Mouse (Mus musculus) hindbrain, embryonic 12.5 days (tissue): Measurements from ENCODE around the gene Npdc1. TPM values are rescaled to one million over a fixed set of nuclear protein-coding genes. Genes with fewer than 3 reads are reported as not detected.
"Not testable (repeated sequence)": the region's sequence is repeated elsewhere in the genome, so short reads cannot be mapped to it uniquely, and the experiment has no call there.

ENCODE experiments used
- ATAC-seq: fragments of 200-750 bp; cut with Nextera tagmentation; 2 replicates; pipeline ENCODE4 v1.8.0; 2017; ENCODE audit warnings: moderate TSS enrichment; ENCODE audit not compliant: low FRiP score
- H3K27ac ChIP-seq: fragments of 300-500 bp; sonication (generic); 2 replicates; pipeline ENCODE4 v1.5.1; 2016; ENCODE audit warnings: mild to moderate bottlenecking
- H3K27me3 ChIP-seq: fragments of 300-500 bp; sonication (generic); 2 replicates; pipeline ENCODE4 v1.6.1; 2016; ENCODE audit warnings: mild to moderate bottlenecking
- H3K36me3 ChIP-seq: fragments of 300-500 bp; sonication (generic); 2 replicates; pipeline ENCODE4 v1.6.1; 2016; ENCODE audit warnings: mild to moderate bottlenecking
- H3K4me1 ChIP-seq: fragments of 300-500 bp; sonication (generic); 2 replicates; pipeline ENCODE4 v1.6.1; 2016
- H3K4me2 ChIP-seq: fragments of 300-500 bp; sonication (generic); replicated peaks from 2 replicates; pipeline ENCODE4 v1.6.1; 2016; ENCODE audit warnings: mild to moderate bottlenecking
- H3K4me3 ChIP-seq: fragments of 300-500 bp; sonication (generic); 2 replicates; pipeline ENCODE4 v1.5.1; 2016; ENCODE audit warnings: mild to moderate bottlenecking
- H3K9ac ChIP-seq: fragments of 300-500 bp; sonication (generic); 2 replicates; pipeline ENCODE4 v1.6.1; 2016; ENCODE audit warnings: mild to moderate bottlenecking, moderate library complexity
- H3K9me3 ChIP-seq: fragments of 300-500 bp; sonication (generic); replicated peaks from 2 replicates; pipeline ENCODE4 v1.6.1; 2016; ENCODE audit warnings: mild to moderate bottlenecking
- WGBS: fragments of 180-500 bp; shearing (Covaris S2); methylation state at CpG from one replicate; pipeline ENCODE4 v1.1.7; 2016; 5-methylcytosine and 5-hydroxymethylcytosine counted together
- polyA plus RNA-seq: library from polyadenylated mRNA; unstranded; fragments of >200 nt; fragmentation: Nextera tagmentation; extraction: Ambion mirVana; gene quantifications from 2 replicates; pipeline ENCODE4 v1.2.1, GENCODE M21; 2016

The Npdc1 gene
- polyA plus RNA-seq, 1 experiment from 2014 or later: 225 TPM

GRCm38 (mm10) chr2:25397010-25397409, 2.1 kb upstream of the Npdc1 start:
- peaks cover 22% of the 10 kb centered on the region for H3K4me1 ChIP-seq
- no peaks in the 10 kb centered on the region for H3K36me3 ChIP-seq
- no peak for ATAC-seq
- H3K9ac ChIP-seq: no peak overlapping the region
- peaks cover 82% of the 10 kb centered on the region for H3K27me3 ChIP-seq
- H3K4me3 ChIP-seq: no peak overlapping the region
- no peak overlapping the region for H3K4me2 ChIP-seq
- WGBS: 73% methylated on average over 1 of the region's 1 CpGs
- H3K27ac ChIP-seq: no peak overlapping the region
- no peaks in the 10 kb centered on the region for H3K9me3 ChIP-seq

- Histone ChIP-seq H3K4me2 (no peak overlapping the region), H3K4me1 (peaks cover 24% of the 10 kb centered on the region), H3K27ac (no peak overlapping the region), H3K9ac (no peak overlapping the region), H3K27me3 (peaks cover 85% of the 10 kb centered on the region), H3K4me3 (no peak overlapping the region), H3K9me3 (no peaks in the 10 kb centered on the region), H3K36me3 (no peaks in the 10 kb centered on the region)
- no peak for ATAC-seq
- WGBS: 91% methylated on average over 7 of the region's 7 CpGs
Observed at GRCm38 (mm10) chr2:25398065-25398464, 1.1 kb upstream of the Npdc1 start.

GRCm38 (mm10) chr2:25400291-25400690, 1.1 kb downstream of the Npdc1 start:
- Histone ChIP-seq H3K4me1 (peaks cover 31% of the 10 kb centered on the region), H3K27ac (no peak overlapping the region), H3K4me2 (peak overlapping the region; percentile 44), H3K9me3 (no peaks in the 10 kb centered on the region), H3K4me3 (peak overlapping the region; percentile 14), H3K27me3 (peaks cover 70% of the 10 kb centered on the region), H3K9ac (no peak overlapping the region), H3K36me3 (no peaks in the 10 kb centered on the region)
- WGBS: 21% methylated on average over 16 of the region's 16 CpGs
- ATAC-seq: no peak

DNA sequence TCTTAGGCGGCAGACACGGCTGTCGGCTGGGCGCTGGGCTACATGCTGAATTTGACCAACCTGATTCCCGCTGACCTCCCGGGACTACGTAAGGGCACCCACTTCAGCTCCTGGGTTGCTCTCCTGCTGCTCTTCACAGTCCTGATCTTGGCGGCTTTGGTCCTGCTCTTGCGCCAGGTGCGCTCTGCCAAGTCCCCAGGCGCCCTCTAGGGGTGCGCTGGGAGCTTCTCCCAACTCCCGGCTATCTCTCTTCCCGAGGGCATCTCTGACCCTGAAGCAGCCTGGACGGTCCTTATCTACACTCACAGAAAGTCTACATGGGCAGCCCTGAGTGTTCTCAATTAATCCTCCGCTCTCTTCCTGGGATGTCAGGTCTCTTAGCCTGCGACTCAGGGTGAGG, 1.6 kb downstream of the Npdc1 start:
- Histone ChIP-seq H3K4me2 (peak overlapping the region; percentile 44), H3K27ac (no peak overlapping the region), H3K9ac (no peak overlapping the region), H3K27me3 (peaks cover 65% of the 10 kb centered on the region), H3K4me3 (peak overlapping the region; percentile 14), H3K4me1 (peaks cover 33% of the 10 kb centered on the region), H3K9me3 (no peaks in the 10 kb centered on the region), H3K36me3 (no peaks in the 10 kb centered on the region)
- WGBS: 2% methylated on average over 17 of the region's 17 CpGs
- no peak for ATAC-seq

DNA sequence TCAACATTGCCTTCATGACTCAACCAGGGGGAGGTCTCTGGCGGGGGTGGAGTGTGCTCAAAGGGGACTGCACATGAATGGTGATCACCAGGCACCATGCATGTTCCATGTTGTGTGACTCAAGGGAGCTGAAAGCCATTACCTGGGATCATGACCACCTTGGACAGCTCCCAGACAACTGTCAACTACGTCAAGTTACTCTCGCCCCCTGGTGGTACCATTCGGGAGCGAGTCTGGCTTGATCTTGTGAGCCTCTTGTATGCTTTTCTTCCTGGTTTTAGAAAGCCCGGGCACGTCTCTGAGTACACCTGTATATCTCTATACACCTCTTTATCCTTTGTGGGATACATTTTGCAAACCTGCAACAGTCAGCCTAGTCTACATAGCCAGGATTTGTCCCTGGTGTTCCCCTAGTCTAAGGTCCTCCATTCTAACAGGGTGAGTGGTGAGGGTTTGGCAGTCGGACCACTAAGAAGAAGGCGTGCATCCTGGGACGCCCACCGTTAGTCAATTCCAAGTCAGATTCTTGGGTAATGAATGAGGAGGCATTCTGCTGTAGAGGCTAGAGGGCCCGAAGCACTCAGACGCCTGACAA, 3.3 kb downstream of the Npdc1 start:
- peaks cover 48% of the 10 kb centered on the region for H3K27me3 ChIP-seq
- peak; percentile 45 for ATAC-seq
- peak overlapping the region; percentile 68 for H3K4me2 ChIP-seq
- peaks cover 31% of the 10 kb centered on the region for H3K4me1 ChIP-seq
- H3K4me3 ChIP-seq: peak overlapping the region; percentile 92
- WGBS: under 1% methylated on average over 13 of the region's 13 CpGs
- peaks cover 7% of the 10 kb centered on the region for H3K36me3 ChIP-seq
- peak overlapping the region; percentile 87 for H3K27ac ChIP-seq
- H3K9ac ChIP-seq: peak overlapping the region; percentile 99
- H3K9me3 ChIP-seq: no peaks in the 10 kb centered on the region

GRCm38 (mm10) chr2:25402972-25403601, 3.9 kb downstream of the Npdc1 start:
- peak overlapping the region; percentile 99 for H3K9ac ChIP-seq
- H3K4me3 ChIP-seq: peak overlapping the region; percentile 92
- H3K27me3 ChIP-seq: peaks cover 42% of the 10 kb centered on the region
- peak overlapping the region; percentile 68 for H3K4me2 ChIP-seq
- H3K4me1 ChIP-seq: peaks cover 31% of the 10 kb centered on the region
- H3K9me3 ChIP-seq: no peaks in the 10 kb centered on the region
- H3K27ac ChIP-seq: peak overlapping the region; percentile 87
- H3K36me3 ChIP-seq: peaks cover 13% of the 10 kb centered on the region
- ATAC-seq: peak; percentile 80
- 1% methylated on average over 54 of the region's 54 CpGs for WGBS

DNA sequence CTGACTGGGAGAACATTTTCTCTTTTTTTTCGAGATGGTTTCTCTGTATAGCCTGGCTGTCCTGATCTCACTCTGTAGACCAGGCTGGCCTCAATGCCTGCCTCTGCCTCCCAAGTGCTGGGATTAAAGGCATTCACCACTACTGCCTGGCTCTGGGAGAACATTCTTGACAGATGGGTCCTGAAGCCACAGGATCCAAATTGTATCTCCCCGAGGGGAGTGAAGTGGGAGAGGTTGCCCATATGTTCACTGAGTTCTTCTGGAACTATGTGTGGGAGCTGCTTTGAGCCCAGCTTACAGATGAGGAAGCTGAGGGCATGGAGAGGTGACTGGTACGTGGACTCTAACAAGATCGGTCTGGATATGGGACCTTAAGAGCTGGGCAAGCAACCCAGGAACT, 4.8 kb downstream of the Npdc1 start:
- peaks cover 33% of the 10 kb centered on the region for H3K27me3 ChIP-seq
- 88% methylated on average over 4 of the region's 4 CpGs for WGBS
- H3K4me1 ChIP-seq: peaks cover 31% of the 10 kb centered on the region
- peak overlapping the region; percentile 99 for H3K9ac ChIP-seq
- H3K4me3 ChIP-seq: peak overlapping the region; percentile 92
- no peak for ATAC-seq
- no peaks in the 10 kb centered on the region for H3K9me3 ChIP-seq
- H3K4me2 ChIP-seq: peak overlapping the region; percentile 68
- H3K27ac ChIP-seq: no peak overlapping the region
- peaks cover 21% of the 10 kb centered on the region for H3K36me3 ChIP-seq

DNA sequence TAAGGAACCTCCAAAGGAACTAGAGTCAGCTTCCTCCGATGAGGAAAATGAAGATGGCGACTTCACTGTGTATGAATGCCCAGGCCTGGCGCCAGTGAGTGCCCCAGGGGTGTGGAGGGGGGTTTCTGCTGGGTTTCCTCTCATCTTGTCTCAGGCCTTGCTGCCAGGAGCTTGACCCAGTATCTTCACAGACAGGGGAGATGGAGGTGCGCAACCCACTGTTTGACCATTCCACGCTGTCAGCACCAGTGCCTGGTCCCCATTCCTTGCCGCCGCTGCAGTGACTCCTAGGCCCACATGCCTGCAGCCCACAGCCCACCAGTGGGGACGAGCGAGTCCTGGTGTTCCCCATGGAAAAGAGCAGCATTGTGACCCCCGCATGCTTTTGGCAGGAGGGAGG, 9.8 kb downstream of the Npdc1 start:
- peaks cover 21% of the 10 kb centered on the region for H3K4me1 ChIP-seq
- no peaks in the 10 kb centered on the region for H3K9me3 ChIP-seq
- no peaks in the 10 kb centered on the region for H3K27me3 ChIP-seq
- peaks cover 34% of the 10 kb centered on the region for H3K36me3 ChIP-seq
- no peak overlapping the region for H3K27ac ChIP-seq
- no peak overlapping the region for H3K9ac ChIP-seq
- WGBS: 85% methylated on average over 10 of the region's 10 CpGs
- no peak for ATAC-seq
- no peak overlapping the region for H3K4me2 ChIP-seq
- no peak overlapping the region for H3K4me3 ChIP-seq

DNA sequence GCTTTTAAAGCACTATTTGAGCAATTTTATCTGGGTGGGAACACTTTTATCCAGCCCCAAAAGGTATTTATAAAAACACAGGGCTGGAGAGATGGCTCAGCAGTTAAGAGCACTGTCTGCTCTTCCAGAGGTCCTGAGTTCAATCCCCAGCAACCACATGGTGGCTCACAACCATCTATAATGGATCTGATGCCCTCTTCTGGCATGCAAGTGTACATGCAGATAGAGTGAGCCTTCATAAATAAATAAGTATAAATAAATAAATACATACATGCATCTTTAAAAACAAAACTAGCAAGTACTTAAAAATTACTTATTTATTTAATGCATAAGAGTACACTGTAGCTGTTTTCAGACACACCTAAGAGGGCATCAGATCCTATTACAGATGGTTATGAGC, 14.3 kb downstream of the Npdc1 start:
- H3K9ac ChIP-seq, H3K4me1 ChIP-seq, H3K27me3 ChIP-seq, ATAC-seq, H3K4me2 ChIP-seq, H3K4me3 ChIP-seq, H3K9me3 ChIP-seq, H3K27ac ChIP-seq: not testable (repeated sequence)
- peaks cover 19% of the 10 kb centered on the region for H3K36me3 ChIP-seq

- no peak overlapping the region for H3K9ac ChIP-seq
- no peak overlapping the region for H3K4me2 ChIP-seq
- H3K9me3 ChIP-seq: no peaks in the 10 kb centered on the region
- ATAC-seq: no peak
- WGBS: 10% methylated on average over 3 of the region's 3 CpGs
- H3K27ac ChIP-seq: no peak overlapping the region
- H3K4me1 ChIP-seq: no peaks in the 10 kb centered on the region
- no peaks in the 10 kb centered on the region for H3K27me3 ChIP-seq
- no peak overlapping the region for H3K4me3 ChIP-seq
- H3K36me3 ChIP-seq: no peaks in the 10 kb centered on the region
Observed at GRCm38 (mm10) chr2:25417426-25417825, 18.3 kb downstream of the Npdc1 start.

DNA sequence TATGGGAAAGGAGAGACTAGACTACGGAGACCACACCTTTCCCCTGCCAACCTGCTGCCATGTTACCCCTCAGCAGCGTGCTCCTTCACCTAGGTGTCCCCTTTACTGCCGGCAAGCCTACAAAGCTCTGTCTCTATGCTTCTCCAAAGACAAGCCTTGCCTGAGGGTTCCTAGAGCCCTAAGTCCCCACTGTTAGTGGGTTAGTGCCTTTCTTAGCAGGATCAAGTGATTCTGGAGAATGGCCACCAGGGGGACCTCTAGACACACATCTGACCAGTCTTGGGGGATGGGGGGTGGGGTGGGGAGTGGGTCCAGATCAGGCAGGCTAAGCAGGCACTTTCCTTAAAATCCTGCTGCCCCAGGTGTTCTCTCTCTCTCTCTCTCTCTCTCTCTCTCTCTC, 22.7 kb downstream of the Npdc1 start:
- H3K9me3 ChIP-seq: no peaks in the 10 kb centered on the region
- 20% methylated on average over 3 of the region's 3 CpGs for WGBS
- ATAC-seq: peak; percentile 55; the same call in 1 of the 2 replicates
- H3K4me1 ChIP-seq: no peaks in the 10 kb centered on the region
- H3K9ac ChIP-seq: no peak overlapping the region
- H3K27me3 ChIP-seq: peaks cover 40% of the 10 kb centered on the region
- no peak overlapping the region for H3K27ac ChIP-seq
- H3K4me3 ChIP-seq: no peak overlapping the region
- no peak overlapping the region for H3K4me2 ChIP-seq
- H3K36me3 ChIP-seq: no peaks in the 10 kb centered on the region

GRCm38 (mm10) chr2:25422587-25423410, 23.6 kb downstream of the Npdc1 start, which contains the start of gene Fut7:
Gene Fut7, plus strand, starts transcription at chr2:25423267.
- 72% methylated on average over 17 of the region's 17 CpGs for WGBS

More at GRCm38 (mm10) chr2:25422587-25423410, 23.6 kb downstream of the Npdc1 start, which contains the start of gene Fut7:
- H3K4me2 ChIP-seq: no peak within 1 kb of the TSS
- no peak within 1 kb of the TSS for H3K4me3 ChIP-seq
- H3K4me1 ChIP-seq: no peaks in the 10 kb centered on the region
- 0 out of 2 replicates have a peak within 1 kb of the TSS, but pooled peaks have one; percentile 23 for H3K9ac ChIP-seq
- H3K27ac ChIP-seq: no peak within 1 kb of the TSS
- ATAC-seq: no peak
- H3K27me3 ChIP-seq: peaks cover 40% of the 10 kb centered on the region
- H3K36me3 ChIP-seq: no peaks in the 10 kb centered on the region
- no peaks in the 10 kb centered on the region for H3K9me3 ChIP-seq
